Mouse (Mus musculus): ENCODE measurements around the gene Enpp1.

The Enpp1 gene

GRCm38 (mm10) chr10:24710361-24710760 is 1.6 kb downstream of the Enpp1 start:
- in situ Hi-C loops (cut with MboI, MseI): no loop called here

GRCm38 (mm10) chr10:24707745-24708144 is 4.2 kb downstream of the Enpp1 start:
- in situ Hi-C loops (cut with MboI, MseI): no loop called here

GRCm38 (mm10) chr10:24706431-24707140 is 5.4 kb downstream of the Enpp1 start:
- in situ Hi-C loops (cut with MboI, MseI): no loop called here

- in situ Hi-C loops (cut with MboI, MseI): no loop called here
Observed at GRCm38 (mm10) chr10:24702698-24703097, 9.3 kb downstream of the Enpp1 start.

- in situ Hi-C loops (cut with MboI, MseI): no loop called here
Observed at GRCm38 (mm10) chr10:24698131-24698775, 13.7 kb downstream of the Enpp1 start.

GRCm38 (mm10) chr10:24696761-24697160 is 15.2 kb downstream of the Enpp1 start:
- in situ Hi-C loops (cut with MboI, MseI): no loop called here

- in situ Hi-C loops (cut with MboI, MseI): no loop called here
Observed at GRCm38 (mm10) chr10:24695786-24696185, 16.2 kb downstream of the Enpp1 start.

- in situ Hi-C loops (cut with MboI, MseI): no loop called here
Observed at GRCm38 (mm10) chr10:24682518-24683104, 29.3 kb downstream of the Enpp1 start.

- in situ Hi-C loops (cut with MboI, MseI): no loop called here
Observed at GRCm38 (mm10) chr10:24677681-24678080, 34.3 kb downstream of the Enpp1 start.

GRCm38 (mm10) chr10:24674261-24674660 is 37.7 kb downstream of the Enpp1 start:
- in situ Hi-C loops (cut with MboI, MseI): no loop called here

- in situ Hi-C loops (cut with MboI, MseI): no loop called here
Observed at GRCm38 (mm10) chr10:24672948-24673347, 39.0 kb downstream of the Enpp1 start.

GRCm38 (mm10) chr10:24670548-24670947 is 41.4 kb downstream of the Enpp1 start:
- in situ Hi-C loops (cut with MboI, MseI): no loop called here

- in situ Hi-C loops (cut with MboI, MseI): no loop called here
Observed at GRCm38 (mm10) chr10:24650990-24651569, 60.9 kb downstream of the Enpp1 start.

- in situ Hi-C loops (cut with MboI, MseI): no loop called here
Observed at GRCm38 (mm10) chr10:24647996-24648738, 63.8 kb downstream of the Enpp1 start.

- in situ Hi-C loops (cut with MboI, MseI): no loop called here
Observed at GRCm38 (mm10) chr10:24645169-24645568, 66.8 kb downstream of the Enpp1 start.

- in situ Hi-C loops (cut with MboI, MseI): no loop called here
Observed at GRCm38 (mm10) chr10:24642796-24643580, 69.0 kb downstream of the Enpp1 start.

GRCm38 (mm10) chr10:24641416-24642140 is 70.4 kb downstream of the Enpp1 start:
- in situ Hi-C loops (cut with MboI, MseI): no loop called here

- in situ Hi-C loops (cut with MboI, MseI): no loop called here
Observed at GRCm38 (mm10) chr10:24640186-24640875, 71.6 kb downstream of the Enpp1 start.

GRCm38 (mm10) chr10:24639596-24639995 is 72.4 kb downstream of the Enpp1 start:
- in situ Hi-C loops (cut with MboI, MseI): no loop called here

All from T-helper 2 cell (primary cell).